Mouse (Mus musculus) megakaryocyte, embryonic 14.5 days (primary cell): ENCODE measurements at regions not wholly inside any gene's neighbourhood (a gene's known extent, or its start where the extent isn't known, plus 50 kb on each side); places are given as distances from the start of the nearest gene placed in this dataset.

Source experiments
- FLI1 ChIP-seq: IDR thresholded peaks from 2 replicates; pipeline ENCODE4 v1.6.1; 2012; ENCODE audit warnings: low read length, inconsistent platforms, mixed read lengths
- GATA1 ChIP-seq: IDR thresholded peaks from 3 replicates; pipeline ENCODE4 v1.6.1; 2012; ENCODE audit warnings: mixed read lengths, low read length, inconsistent platforms, borderline replicate concordance

GRCm38 (mm10) chr13:97578595-97578994 is 181.8 kb downstream of the Gm10260 start:
- TF ChIP-seq GATA1, result no peak
- no peak for TF ChIP-seq FLI1
